Mouse (Mus musculus) kidney, postnatal 14 days (tissue): Measurements from ENCODE around the gene Fbln1.
A peak's percentile ranks its signal among the peaks of the same experiment; 100 is the strongest.

ENCODE experiments used
- DNase-seq: peaks from one replicate; pipeline ENCODE4 v3.0.0; 2022; ENCODE audit warnings: mixed read lengths

The Fbln1 gene

DNA sequence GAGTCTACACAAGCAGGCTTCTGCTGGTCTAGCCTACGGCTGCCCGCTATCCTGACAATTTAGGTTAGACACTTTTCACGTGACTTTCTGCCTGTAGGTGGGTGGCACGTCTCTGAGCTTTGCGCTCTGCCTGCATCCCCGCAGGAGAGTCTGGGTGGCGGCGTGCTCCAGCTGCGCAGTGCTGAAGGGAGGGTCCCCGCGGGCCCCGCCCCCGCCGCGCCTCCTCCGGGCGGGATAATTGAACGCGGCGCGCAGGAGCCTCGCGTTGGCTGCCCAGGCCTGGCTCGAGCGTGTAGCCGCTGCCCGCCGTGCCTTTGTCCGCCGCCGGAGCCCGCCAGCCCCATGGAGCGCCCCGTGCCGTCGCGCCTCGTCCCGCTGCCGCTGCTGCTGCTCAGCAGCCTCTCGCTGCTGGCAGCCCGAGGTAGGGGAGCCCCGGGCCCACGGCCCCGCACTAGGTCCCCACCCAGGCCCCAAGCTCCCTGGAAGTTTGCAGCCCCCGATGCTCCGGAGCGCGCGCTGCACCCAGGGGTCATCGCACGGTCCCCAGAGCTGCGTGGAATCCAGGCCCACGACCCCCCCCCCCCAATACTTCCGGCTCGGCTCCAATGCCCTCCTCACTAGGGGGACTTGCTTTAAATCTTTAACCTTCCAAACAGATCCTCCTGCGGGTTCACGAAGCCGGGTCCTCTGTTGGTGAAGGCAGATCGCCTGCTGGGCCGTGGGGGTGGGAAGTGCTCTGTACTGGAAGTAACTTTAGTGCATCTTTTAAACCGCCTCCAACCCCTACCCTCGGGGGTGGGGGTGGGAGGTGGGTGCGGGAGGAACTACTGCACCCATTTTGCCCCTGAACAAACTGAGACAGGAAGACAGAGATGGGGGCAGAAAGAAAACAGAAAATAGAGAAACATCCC lies at the start of gene Fbln1:
Gene Fbln1, plus strand, starts transcription at position 158 of the 911 bp plus-strand sequence.
- peak; percentile 86 for DNase-seq

DNA sequence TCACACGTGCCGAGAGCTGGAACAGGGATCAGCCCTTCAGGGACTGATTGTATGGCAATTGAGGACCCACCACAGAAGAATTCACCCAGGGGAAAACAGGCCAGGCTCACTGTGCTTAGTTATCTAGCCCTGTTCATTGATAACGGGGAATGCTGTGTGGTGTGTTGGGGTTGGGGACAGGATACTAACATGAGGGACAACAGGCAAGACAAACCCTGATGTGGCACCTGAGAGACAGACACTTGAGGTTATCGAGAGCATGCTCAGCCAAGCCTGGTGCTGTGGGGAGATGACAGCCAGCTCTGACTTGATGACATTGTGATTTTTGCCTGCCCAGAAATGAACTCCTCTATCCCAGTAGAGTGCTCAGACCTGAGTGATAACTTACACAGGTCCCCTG lies 49.6 kb upstream of the Fbln1 start:
- no peak for DNase-seq

DNA sequence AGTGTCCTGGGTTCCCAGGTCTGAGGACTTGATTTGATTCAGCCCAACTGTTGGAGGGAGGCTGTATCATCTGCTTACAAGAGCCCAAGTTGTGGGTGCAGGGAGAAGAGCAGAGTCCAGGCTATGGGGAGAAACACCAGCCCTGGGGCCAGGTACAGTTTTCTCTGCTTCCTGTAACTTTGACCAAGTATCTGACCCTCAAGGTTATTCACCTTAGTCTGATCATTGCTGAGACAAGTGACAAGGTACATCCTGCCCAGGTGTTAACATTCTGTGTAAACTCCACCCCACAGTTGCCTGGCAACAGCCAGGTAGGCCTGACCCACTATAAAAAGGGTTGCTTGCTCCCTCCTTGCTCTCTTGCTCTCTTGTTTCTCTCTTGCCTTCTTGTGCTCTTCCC lies 44.3 kb upstream of the Fbln1 start:
- DNase-seq: no peak

DNA sequence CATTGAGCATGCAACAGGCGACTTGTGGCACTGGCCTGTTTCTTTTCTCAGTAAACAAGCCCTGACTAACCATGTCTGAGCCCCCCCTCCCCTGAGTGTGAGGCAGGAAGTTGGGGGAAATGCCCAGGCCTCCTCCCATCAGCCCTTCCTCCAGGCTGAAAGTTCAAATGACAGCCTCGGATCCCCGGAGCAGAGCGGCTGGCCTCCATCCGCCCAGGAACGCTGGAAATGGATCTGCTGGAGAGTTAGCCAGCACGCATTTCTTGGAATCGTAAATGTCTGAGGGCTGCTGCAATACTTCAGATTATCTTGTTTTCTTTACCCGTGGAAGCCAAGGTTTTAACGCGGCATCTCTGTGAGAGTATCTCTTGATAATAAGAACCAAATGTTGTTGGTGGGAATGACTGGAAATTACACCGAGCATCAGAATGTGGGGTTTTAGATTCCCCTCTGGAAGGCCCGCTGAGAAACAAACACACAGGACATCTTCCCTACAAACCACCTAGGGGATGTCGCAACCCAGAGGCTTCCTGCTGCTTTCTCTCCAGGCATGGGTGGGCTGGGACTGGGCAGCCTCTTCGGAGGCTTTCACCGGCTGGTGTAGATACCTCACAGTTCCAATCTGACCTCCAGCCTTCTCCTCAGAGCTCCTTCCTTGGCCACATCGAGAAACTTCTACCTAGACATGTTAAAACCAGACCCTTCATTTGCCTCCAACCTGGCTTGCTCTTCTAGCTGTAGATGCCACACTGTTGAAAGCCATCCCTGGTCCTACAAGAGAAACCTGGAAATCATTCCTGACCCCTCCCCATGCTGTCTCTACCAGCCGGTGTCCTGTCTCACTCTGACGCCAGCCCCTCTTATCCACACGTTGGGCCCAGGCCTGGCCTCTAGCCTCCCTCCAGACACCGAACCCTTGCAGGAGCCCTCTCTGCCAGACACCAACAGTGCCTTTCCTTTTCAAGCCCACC lies 42.8 kb upstream of the Fbln1 start:
- peak; percentile 67 for DNase-seq

DNA sequence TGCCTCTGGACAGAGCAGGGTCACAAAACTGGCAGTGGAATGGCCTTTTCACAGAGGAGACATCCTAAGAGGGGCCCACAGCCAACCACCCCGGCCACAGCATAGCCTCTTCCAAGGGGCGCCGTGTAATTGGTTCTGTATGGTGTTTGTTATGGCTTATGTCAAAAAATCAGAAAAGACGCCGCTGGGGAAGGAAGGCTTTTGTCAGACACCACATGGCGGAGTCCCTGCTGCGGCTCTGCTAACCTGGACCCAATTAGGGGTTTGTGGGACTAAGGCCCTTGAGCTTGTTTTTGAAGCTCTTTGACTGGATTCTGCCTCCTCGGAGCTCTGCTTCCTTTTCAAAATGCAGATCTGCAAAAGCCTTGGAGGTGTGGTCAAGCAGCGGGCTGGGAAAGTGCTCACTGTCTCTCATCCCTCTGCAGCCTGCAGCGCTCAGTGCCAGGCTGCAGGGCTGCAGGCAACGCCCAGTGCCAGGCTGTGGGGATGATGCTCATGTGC lies 39.3 kb upstream of the Fbln1 start:
- no peak for DNase-seq

DNA sequence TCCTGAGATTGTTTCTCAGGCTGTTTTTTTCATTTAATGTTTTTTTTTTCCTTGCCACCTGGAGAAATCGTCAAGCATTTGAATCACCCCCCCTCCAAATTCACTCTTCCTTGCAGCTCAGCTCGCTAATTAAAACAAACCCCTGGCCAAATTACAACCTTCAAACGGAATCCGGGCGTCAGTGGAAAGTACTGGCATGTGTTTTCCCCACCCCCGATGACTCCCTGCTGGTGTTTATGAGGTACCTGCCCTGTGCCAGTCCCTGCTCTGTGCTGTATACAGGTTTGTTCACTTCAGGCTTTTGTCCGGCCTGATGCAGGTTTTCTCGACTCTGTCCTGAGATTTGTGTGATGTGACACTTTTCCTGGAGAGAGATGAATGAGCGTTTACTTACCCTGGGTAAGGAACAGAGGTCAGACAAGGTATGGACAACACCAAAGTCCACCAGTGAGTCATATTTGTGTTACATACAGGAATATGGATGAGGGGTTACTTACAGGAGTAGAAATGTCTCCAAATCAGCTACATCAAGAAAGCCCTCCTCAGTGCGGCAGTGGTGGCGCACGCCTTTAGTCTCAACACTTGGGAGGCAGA lies 38.6 kb upstream of the Fbln1 start:
- DNase-seq: no peak

DNA sequence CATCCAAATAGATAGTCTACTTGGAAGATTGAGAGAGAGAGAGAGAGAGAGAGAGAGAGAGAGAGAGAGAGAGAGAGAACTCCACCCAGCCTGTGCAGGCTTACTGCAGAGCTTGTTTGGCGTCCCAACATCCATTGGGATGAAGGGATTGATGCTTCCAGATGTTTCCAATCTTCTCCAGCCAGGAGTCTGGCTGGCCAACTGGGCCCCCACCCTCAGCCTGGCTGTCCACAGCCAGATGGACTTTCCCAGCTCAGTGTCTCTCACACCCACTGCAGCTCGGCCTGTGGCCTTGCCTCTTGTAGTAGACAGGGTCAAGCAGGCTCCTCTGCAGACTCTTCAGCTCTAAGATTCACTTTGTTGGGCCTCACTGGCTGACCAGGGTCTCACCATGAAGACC lies 33.7 kb upstream of the Fbln1 start:
- peak; percentile 41 for DNase-seq

DNA sequence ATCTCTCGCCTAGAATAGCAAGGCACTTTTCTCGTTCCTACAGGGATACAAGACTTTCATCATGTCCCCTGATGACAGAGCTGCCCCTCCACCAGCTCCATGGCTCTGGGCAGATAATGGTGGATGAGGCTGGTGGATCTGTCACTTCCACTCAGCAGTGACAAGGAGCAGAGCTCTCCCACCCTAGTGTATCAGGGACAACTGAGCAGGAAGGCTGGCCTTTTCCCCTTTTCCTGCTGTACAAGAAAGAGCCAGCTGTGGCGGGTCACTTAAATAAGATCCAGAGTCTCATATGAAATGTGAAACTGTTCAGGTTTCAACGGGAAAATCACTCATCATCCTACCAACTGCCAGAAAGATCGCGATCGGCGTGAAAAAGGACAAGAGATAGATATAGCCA lies 32.3 kb upstream of the Fbln1 start:
- no peak for DNase-seq

DNA sequence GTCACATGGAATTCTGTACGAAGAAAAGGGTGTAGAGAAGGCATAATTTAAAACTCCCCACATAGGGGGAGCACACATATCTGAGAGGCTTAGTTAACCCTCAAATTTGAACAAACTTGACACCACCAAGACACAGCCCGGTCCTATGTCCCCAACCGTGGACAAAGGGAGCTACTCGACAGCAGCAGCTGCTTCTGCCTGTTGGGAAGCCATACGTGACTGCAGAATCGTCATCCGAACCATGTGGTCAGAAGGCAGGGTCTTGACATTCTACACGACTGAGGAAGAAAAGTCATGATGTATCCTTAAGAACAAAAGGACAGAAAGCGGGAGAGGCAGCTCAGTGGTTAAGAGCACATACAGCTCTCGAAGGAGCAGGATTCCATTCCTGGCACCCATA lies 31.7 kb upstream of the Fbln1 start:
- no peak for DNase-seq

DNA sequence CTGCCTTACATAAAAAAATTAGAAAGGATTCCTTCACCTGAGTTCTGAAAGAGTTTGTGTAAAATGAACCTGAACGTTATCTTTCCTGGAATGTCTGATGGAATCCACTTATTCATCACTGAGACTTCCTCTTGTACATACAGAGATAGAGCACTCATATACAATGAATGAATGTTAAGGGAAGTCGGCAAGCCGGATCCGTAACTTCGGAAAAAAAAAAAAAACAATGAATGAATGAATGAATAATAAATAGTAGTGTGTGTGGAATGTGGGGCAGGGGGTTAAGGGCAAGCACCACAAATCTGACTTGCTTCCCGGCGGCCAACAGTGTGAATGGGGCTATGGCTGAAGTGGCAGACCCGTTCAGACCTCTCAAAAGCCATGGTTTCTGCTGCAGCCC lies 28.2 kb upstream of the Fbln1 start:
- DNase-seq: peak; percentile 57

DNA sequence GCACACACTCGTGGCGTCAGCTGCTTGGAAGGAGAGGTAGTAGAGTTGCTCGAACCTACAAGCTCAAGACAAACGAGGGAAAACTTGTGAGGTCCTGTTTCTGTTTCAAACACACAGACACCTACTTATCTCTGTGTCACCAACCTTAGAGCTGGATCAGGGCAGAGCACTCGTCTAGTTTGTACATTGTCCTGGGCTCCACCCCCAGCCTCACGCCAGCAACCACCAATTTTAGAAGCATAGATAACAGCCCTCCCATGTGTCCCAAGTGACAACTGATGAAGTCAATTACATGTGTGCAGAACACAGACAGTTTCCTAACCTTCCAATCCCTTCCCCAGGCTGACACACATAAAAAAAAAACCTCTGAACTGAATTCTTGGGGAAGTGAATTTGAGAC lies 27.6 kb upstream of the Fbln1 start:
- no peak for DNase-seq

DNA sequence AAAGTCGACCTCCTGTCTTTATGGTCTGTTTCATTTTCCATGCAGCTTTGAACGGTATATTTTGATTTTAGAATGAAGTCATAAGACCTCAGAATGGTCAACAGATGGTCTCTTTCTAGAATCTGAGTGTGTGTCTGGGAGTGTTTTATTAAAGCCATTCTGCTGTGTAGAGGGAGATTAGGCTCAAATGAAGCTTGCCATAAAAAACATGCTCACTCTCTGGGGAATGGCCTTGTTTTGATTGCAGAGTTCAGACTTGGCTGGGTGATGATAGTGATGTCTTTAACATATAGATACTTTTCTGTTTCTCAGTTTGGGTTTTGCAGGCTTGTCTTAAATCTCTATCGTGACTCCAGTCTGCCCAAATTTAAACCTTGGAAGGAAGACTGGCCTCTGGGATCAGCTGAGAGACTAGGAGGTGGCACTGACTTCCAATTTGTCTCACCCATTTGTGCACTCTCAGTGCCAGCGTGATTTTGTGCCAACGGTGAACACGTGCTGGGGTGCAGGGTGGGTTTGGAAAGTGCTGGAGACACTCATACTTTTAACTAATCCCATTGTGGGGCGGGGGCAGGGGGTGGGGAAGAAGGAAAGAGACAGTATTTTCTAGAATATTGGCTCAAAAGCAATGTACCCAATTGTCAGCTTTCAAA lies 26.1 kb upstream of the Fbln1 start:
- DNase-seq: peak; percentile 26

DNA sequence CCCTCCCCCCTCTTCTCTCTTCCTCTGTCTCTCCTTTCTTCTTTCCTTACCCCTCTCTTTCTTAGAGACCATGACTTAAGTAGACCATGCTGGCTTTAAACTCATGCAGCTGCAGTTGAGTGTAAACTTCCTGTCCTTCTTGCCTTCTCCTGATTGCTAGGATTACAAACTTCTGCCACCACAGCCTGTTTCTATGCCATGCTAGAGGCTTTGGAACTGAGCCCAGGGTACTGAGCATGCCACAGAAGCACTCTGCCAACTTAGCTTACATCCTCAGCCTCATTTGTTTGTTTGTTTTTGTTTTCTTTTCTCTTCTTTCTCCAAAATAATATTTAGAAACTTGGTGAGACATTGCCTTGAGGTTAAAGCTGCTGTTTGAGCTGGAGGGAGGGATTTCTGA lies 25.4 kb upstream of the Fbln1 start:
- DNase-seq: no peak

DNA sequence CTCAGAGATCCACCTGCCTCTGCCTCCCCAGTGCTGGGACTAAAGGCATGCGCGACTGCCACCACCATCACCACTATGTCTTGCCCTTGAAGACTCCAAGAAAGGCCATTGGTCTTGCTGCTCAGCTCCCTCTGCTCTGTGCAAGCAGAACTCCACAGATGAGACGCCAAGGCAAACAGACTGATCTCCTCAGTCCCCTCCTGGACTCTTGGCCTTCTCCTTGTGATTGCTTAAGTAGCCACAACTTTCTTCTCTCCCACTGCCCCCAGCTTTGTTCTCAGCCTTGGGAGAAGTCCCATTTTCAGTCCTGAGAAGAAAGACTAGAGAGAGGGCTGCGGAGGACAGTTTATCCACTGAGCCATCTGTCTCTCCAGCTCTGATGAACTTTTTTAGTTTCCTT lies 23.7 kb upstream of the Fbln1 start:
- no peak for DNase-seq

DNA sequence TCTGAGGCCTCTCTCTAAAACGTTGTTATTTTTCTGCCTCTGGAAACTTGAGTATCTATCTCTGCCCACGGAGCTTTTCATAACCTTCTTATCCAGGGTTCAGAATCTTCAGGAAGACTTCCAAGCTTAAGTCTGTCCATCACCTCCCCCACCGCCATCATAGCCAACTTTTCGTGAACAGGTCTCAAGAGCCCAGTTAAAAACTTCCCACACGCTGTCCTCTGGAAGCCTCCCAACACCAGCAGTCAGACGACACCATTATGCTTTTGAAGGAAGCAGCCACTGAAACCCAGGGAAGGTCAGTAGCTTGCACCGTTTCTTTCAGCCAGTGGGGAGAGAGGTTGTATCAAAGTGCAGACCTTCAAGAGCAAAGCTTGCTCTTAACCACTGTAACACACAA lies 18.8 kb upstream of the Fbln1 start:
- peak; percentile 45 for DNase-seq

DNA sequence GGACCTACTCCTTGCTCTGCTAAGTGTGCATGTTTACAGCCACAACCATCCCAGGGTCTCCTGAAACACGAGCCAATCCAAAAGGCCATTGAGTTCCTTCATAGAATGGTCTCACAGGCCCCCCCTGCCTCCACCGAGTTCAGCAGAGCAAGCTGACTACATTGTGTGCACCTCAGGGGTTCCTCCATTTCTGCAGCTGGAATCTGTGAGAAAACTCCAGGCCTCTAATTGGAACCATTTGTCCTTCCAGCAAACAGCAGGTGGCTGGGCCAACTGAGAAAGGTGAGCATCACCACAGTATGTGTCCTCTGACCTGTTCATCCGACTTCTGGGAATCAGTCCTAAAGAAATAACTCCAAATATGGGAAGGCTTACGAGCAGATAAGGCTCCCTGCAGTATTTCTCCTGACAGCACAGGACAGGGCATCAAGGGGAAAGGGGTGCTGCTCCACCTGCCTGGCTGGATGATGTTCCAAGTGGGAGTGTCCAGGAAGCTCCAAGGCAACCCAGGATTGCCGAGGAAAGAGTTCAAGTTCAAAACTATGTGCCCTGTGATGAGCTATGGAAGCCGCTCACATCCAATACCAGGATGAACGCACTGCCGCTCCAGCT lies 17.5 kb upstream of the Fbln1 start:
- DNase-seq: no peak

DNA sequence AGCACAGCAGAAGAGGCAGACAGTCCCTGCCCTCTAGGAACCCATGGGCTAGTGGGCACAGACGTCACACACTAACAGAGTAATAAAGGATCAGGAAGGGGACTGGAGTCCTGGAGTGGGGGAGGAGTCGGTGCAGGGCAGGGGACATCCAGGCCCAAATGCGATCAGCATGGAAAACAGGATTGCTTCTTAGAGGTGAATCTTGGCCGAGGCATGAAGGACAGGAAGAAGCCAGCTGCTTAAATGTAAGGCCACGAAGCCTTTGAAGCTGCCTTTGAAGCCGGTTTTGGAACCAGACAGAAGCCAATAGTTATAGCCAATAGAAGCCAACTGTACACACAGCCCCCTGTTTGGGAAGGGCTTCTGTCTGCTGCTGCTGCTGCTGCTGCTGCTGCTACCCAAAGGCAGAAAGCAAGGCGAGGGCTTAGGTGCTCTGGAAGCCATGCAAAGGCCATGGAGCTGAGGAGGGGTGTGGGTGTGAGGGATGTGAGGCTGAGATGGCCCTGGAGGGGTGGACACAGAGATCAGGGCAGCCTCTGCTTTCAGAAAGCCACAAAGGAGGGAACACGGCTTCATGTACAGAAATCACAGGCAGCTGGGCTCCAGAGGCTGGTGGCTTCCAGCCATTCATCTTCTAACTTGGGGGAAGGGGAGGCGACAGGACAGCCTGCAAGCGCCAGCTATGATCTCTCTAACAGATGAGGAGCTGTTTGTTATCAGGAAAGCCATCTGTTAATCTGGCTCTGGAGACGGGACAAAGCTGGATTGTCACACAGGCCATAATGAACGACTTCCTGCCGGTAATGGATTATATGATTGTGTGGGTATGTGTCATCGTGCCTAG lies 5.1 kb upstream of the Fbln1 start:
- DNase-seq: peak; percentile 81

DNA sequence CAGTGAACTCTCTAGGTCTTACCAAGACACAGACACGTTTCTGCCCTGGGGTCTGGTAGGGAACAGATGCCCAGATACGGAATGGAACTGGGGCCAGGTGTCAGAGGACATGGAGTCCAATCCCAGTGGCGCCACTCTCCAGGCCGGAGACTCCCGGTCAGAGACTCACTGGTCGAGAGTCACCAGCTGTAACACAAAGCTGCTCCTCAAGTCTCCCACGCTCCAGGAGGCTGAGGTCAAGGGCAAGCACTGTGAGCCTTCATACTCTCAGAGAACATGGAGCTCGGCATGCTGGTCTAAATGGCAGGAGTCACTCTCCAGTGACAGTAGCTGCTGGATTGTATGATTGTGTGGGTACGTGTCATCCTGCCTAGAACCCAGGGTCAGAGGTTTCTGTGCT lies 3.5 kb upstream of the Fbln1 start:
- peak; percentile 37 for DNase-seq

DNA sequence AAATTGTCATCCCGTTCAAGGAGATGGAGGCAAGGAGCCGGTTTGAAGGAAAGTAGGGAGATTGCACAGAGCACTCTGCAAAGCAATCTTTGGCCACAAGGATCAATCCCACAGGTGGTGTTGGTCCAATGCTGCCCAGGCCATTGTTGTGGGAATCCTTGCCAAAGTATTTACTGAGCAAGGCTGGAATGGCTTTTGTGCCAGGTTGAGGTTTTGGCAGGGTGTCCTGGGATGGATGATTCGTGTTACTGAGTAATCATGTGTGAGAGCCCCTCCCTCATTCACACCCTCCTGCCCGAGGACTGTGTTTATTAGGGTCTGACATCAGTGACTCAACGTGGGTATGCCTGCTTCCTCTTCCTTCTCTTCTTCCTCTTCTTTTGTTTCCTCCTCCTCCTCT lies 3.0 kb upstream of the Fbln1 start:
- DNase-seq: no peak

DNA sequence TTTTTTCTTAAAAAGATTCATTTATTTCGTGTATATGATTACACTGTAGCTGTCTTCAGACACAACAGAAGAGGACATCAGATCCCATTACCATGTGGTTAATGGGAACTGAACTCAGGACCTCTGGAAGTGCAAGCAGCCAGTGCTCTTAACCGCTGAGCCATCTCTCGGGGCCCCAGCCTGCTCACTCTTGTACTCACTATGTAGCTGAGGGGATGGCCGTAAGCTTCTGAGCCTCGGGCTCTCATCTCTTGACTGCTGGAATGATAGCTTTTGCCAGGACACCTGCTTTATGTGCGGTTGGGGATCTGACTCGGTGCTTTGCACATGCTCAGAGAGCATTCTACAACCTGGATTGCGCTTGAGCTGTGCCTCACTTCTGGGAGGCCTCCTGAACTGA lies 1.4 kb upstream of the Fbln1 start:
- no peak for DNase-seq

DNA sequence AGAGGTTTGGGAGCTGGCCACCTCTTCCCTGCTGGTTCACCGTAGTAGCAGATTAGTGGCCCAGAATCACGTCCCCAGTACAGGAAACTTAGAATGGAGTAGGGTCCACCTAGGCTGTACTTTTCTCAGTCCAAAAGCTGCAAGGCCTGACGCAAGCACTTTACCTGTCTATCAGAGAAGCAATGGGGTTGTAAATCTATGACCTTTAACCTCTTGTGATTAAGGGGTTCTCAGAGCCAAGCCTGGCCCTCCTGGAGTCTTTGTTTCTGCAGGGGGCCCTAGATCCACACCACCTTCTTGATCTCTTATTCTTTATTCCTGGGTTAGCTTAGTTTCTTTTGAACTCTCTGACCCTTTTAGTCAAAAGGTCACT lies 940 bp downstream of the Fbln1 start:
- no peak for DNase-seq
